In genomic region chr13:49112652-49113051, GRCm38 (mm10) we compare ENCODE assay signal across 18 mouse cellular contexts. TPM values are rescaled to one million over a fixed set of nuclear protein-coding genes. Genes with fewer than 3 reads are reported as not detected.
"Had no signal": no experiment of that assay in that cellular context is flagged by ENCODE, and none has a peak within 500 bp of the region (broad histone marks: within the 10 kb centered on the region; RNA-seq: fewer than 3 reads in every experiment).

No protein-coding gene starts in this region.

- H3K4me3 ChIP-seq: kidney, embryonic 15.5 days; left cerebral cortex, adult 2 months; limb, embryonic 12.5 days; liver, embryonic 13.5 days; midbrain, embryonic 10.5 days; myocyte; neural tube, embryonic 15.5 days had no signal

- ATAC-seq: lung, postnatal 0 days had no signal

- DNase-seq: kidney, adult 2 months; kidney, postnatal 14 days; liver; liver, embryonic 13.5 days; liver, postnatal 0 days; lung, postnatal 4 days; midbrain, embryonic 14.5 days; right cerebral cortex, adult 18-20 months; spleen, adult 18-20 months; thymus, adult 18-20 months; thymus, postnatal 14 days had no signal

- H3K9ac ChIP-seq: kidney, embryonic 15.5 days; limb, embryonic 12.5 days; liver, embryonic 13.5 days; liver, postnatal 0 days; neural tube, embryonic 15.5 days had no signal

- H3K27me3 ChIP-seq: kidney, embryonic 15.5 days; limb, embryonic 12.5 days; liver, embryonic 13.5 days; neural tube, embryonic 15.5 days had no signal

- H3K9me3 ChIP-seq: kidney, embryonic 15.5 days; limb, embryonic 12.5 days; liver, embryonic 13.5 days; midbrain, embryonic 10.5 days; neural tube, embryonic 15.5 days had no signal

- H3K27ac ChIP-seq: kidney, embryonic 15.5 days; left cerebral cortex, adult 2 months; limb, embryonic 12.5 days; liver, embryonic 13.5 days; midbrain, embryonic 10.5 days; neural tube, embryonic 15.5 days had no signal

- H3K36me3 ChIP-seq: kidney, embryonic 15.5 days; limb, embryonic 12.5 days; liver, embryonic 13.5 days; midbrain, embryonic 10.5 days; neural tube, embryonic 15.5 days had no signal

- H3K4me1 ChIP-seq: kidney, embryonic 15.5 days; liver, embryonic 13.5 days had no signal

- H3K4me2 ChIP-seq: kidney, embryonic 15.5 days; limb, embryonic 12.5 days; liver, embryonic 13.5 days; neural tube, embryonic 15.5 days had no signal

RNA-seq across cellular contexts. Expression of gene Wnk2, which starts 35.2 kb away (rescaled TPM):
- polyA plus RNA-seq: myocyte had no signal
